Mouse (Mus musculus): ENCODE measurements at regions not wholly inside any gene's neighbourhood (a gene's known extent, or its start where the extent isn't known, plus 50 kb on each side); places are given as distances from the start of the nearest gene placed in this dataset.

GRCm38 (mm10) chr12:16260981-16261380, 349.8 kb downstream of the Lpin1 start:
- DNase-seq = no peak

GRCm38 (mm10) chr12:16260501-16260900, 350.3 kb downstream of the Lpin1 start:
- DNase-seq = no peak

- DNase-seq = no peak
These were observed 360.1 kb downstream of the Lpin1 start for GRCm38 (mm10) chr12:16250621-16251020.

GRCm38 (mm10) chr12:16250096-16250495, 360.7 kb downstream of the Lpin1 start:
- no peak for DNase-seq

GRCm38 (mm10) chr12:16239792-16240191, 371.0 kb downstream of the Lpin1 start:
- DNase-seq = no peak

- no peak for DNase-seq
These were observed 373.3 kb downstream of the Lpin1 start for GRCm38 (mm10) chr12:16237498-16237897.

GRCm38 (mm10) chr12:16233559-16233958, 377.2 kb downstream of the Lpin1 start:
- DNase-seq = no peak

GRCm38 (mm10) chr12:16232828-16233227, 377.9 kb downstream of the Lpin1 start:
- no peak for DNase-seq

GRCm38 (mm10) chr12:16232051-16232450, 378.7 kb downstream of the Lpin1 start:
- no peak for DNase-seq

- no peak for DNase-seq
These were observed 379.7 kb downstream of the Lpin1 start for GRCm38 (mm10) chr12:16231093-16231492.

GRCm38 (mm10) chr12:16225428-16225827, 385.3 kb downstream of the Lpin1 start:
- no peak for DNase-seq

GRCm38 (mm10) chr12:16222836-16223450, 387.8 kb downstream of the Lpin1 start:
- no peak for DNase-seq

- DNase-seq = no peak
These were observed 388.6 kb downstream of the Lpin1 start for GRCm38 (mm10) chr12:16222205-16222604.

GRCm38 (mm10) chr12:16221142-16221541, 389.6 kb downstream of the Lpin1 start:
- DNase-seq = no peak

- no peak for DNase-seq
These were observed 390.2 kb downstream of the Lpin1 start for GRCm38 (mm10) chr12:16220561-16220960.

- DNase-seq = no peak
These were observed 391.9 kb downstream of the Lpin1 start for GRCm38 (mm10) chr12:16218906-16219305.

- DNase-seq = no peak
These were observed 393.8 kb upstream of the Trib2 start for GRCm38 (mm10) chr12:16210553-16210952.

- DNase-seq = no peak
These were observed 393.4 kb upstream of the Trib2 start for GRCm38 (mm10) chr12:16210111-16210510.

GRCm38 (mm10) chr12:16204941-16205340, 388.2 kb upstream of the Trib2 start:
- no peak for DNase-seq

GRCm38 (mm10) chr12:16196917-16197316, 380.2 kb upstream of the Trib2 start:
- no peak for DNase-seq

GRCm38 (mm10) chr12:16191803-16192389, 375.2 kb upstream of the Trib2 start:
- no peak for DNase-seq

GRCm38 (mm10) chr12:16190706-16191105, 374.0 kb upstream of the Trib2 start:
- no peak for DNase-seq

GRCm38 (mm10) chr12:16189441-16189840, 372.7 kb upstream of the Trib2 start:
- no peak for DNase-seq

GRCm38 (mm10) chr12:16185976-16186515, 369.3 kb upstream of the Trib2 start:
- DNase-seq = no peak
